Mouse (Mus musculus) cerebellum, adult 2 months (tissue): ENCODE data around the gene Epha10. TPM values are rescaled to one million over a fixed set of nuclear protein-coding genes. Genes with fewer than 3 reads are reported as not detected.

Experiments
- DNase-seq, 2 experiments: peaks; one replicate each; pipeline ENCODE4 v3.0.0; 2021
- H3K27ac ChIP-seq: fragments of 200-500 bp; 2 replicates; pipeline ENCODE4 v1.5.1; 2012; ENCODE audit warnings: low read length, control low read depth, inconsistent platforms; ENCODE audit not compliant: insufficient read depth
- H3K27me3 ChIP-seq: fragments of 200-500 bp; 2 replicates; pipeline ENCODE4 v1.6.1; 2012; ENCODE audit warnings: inconsistent platforms, mild to moderate bottlenecking, low read length, moderate library complexity; ENCODE audit not compliant: control insufficient read depth, insufficient read depth
- H3K4me1 ChIP-seq: fragments of 200-500 bp; 2 replicates; pipeline ENCODE4 v1.6.1; 2011; ENCODE audit warnings: low read length; ENCODE audit not compliant: control insufficient read depth, insufficient read depth
- H3K4me3 ChIP-seq: fragments of 200-500 bp; replicated peaks from 2 replicates; pipeline ENCODE3; 2011; ENCODE audit warnings: mild to moderate bottlenecking, low read depth, low read length, control low read depth; ENCODE audit not compliant: insufficient read depth
- CTCF ChIP-seq: fragments of 200-500 bp; IDR thresholded peaks from 2 replicates; pipeline ENCODE4 v1.5.1; 2011; ENCODE audit warnings: low read depth, mild to moderate bottlenecking, control low read depth, low read length, moderate library complexity, borderline replicate concordance; ENCODE audit not compliant: insufficient read depth
- POLR2A ChIP-seq: fragments of 200-500 bp; IDR thresholded peaks from 2 replicates; pipeline ENCODE4 v1.6.1; 2011; ENCODE audit warnings: low read length, control low read depth, borderline replicate concordance; ENCODE audit not compliant: insufficient read depth
- WGBS: fragments of 180-500 bp; shearing (Covaris S2); methylation state at CpG from one replicate; pipeline ENCODE4 v1.1.7; 2018; 5-methylcytosine and 5-hydroxymethylcytosine counted together
- polyA plus RNA-seq: library from polyadenylated mRNA; depleted of rRNA; stranded (reverse); fragments of >200 nt; gene quantifications from 2 replicates; pipeline ENCODE4 v1.2.3, GENCODE M21; 2012; rRNA removed

The Epha10 gene
- 22.3 and 29.4 TPM in 2 replicates for polyA plus RNA-seq

- no peaks in the 10 kb centered on the region; the same call in 1 of the 2 replicates for H3K27me3 ChIP-seq
- 2% methylated on average over 11 of the region's 11 CpGs for WGBS
- no peak for DNase-seq
- H3K4me3 ChIP-seq = peak within 1 kb of the TSS; percentile 37
- TF ChIP-seq CTCF (no peak), POLR2A (no peak)
- no peaks in the 10 kb centered on the region for H3K4me1 ChIP-seq
- H3K27ac ChIP-seq = no peak within 1 kb of the TSS
Measured at GRCm38 (mm10) chr4:124880599-124880998, at the start of gene Epha10. TSS of gene Epha10 (plus strand) at chr4:124880899.

GRCm38 (mm10) chr4:124832796-124833195, 47.9 kb upstream of the Epha10 start:
- no peak for TF ChIP-seq CTCF
- TF ChIP-seq POLR2A = no peak
- Histone ChIP-seq H3K4me3 (no peak overlapping the region), H3K27ac (no peak overlapping the region), H3K27me3 (no peaks in the 10 kb centered on the region), H3K4me1 (no peaks in the 10 kb centered on the region)
- DNase-seq = no peak
- 96% methylated on average over 10 of the region's 10 CpGs for WGBS

GRCm38 (mm10) chr4:124838035-124838700, 42.5 kb upstream of the Epha10 start:
- no peak for DNase-seq
- no peak for TF ChIP-seq POLR2A
- no peak for TF ChIP-seq CTCF
- 20% methylated on average over 14 of the region's 14 CpGs for WGBS
- no peak overlapping the region for H3K27ac ChIP-seq
- no peaks in the 10 kb centered on the region for H3K4me1 ChIP-seq
- H3K27me3 ChIP-seq = no peaks in the 10 kb centered on the region
- no peak overlapping the region for H3K4me3 ChIP-seq

- H3K4me3 ChIP-seq = no peak overlapping the region
- H3K27me3 ChIP-seq = no peaks in the 10 kb centered on the region
- H3K27ac ChIP-seq = no peak overlapping the region
- no peak for DNase-seq
- 97% methylated on average over 1 of the region's 1 CpGs for WGBS
- TF ChIP-seq POLR2A = no peak
- TF ChIP-seq CTCF = no peak
- no peaks in the 10 kb centered on the region; the same call in 1 of the 2 replicates for H3K4me1 ChIP-seq
Measured at GRCm38 (mm10) chr4:124840998-124841397, 39.7 kb upstream of the Epha10 start.

- 55% methylated on average over 11 of the region's 11 CpGs for WGBS
- H3K4me3 ChIP-seq = no peak overlapping the region
- no peak for TF ChIP-seq POLR2A
- TF ChIP-seq CTCF = peak; percentile 88
Measured at GRCm38 (mm10) chr4:124843493-124843892, 37.2 kb upstream of the Epha10 start.

GRCm38 (mm10) chr4:124847573-124847972, 33.1 kb upstream of the Epha10 start:
- peak; percentile 78 to 87 for DNase-seq
- H3K4me1 ChIP-seq = peaks cover 5% of the 10 kb centered on the region
- WGBS = 2% methylated on average over 8 of the region's 8 CpGs
- peak; percentile 83 for TF ChIP-seq CTCF
- no peak for TF ChIP-seq POLR2A
- H3K27ac ChIP-seq = no peak overlapping the region
- H3K27me3 ChIP-seq = no peaks in the 10 kb centered on the region
- no peak overlapping the region for H3K4me3 ChIP-seq

More at GRCm38 (mm10) chr4:124843493-124843892, 37.2 kb upstream of the Epha10 start:
- peak; percentile 32 to 44 for DNase-seq
- no peaks in the 10 kb centered on the region; the same call in none of the 2 replicates for H3K4me1 ChIP-seq
- H3K27me3 ChIP-seq = no peaks in the 10 kb centered on the region
- H3K27ac ChIP-seq = no peak overlapping the region

- under 1% methylated on average over 24 of the region's 24 CpGs for WGBS
Measured at GRCm38 (mm10) chr4:124849631-124850260, 31.0 kb upstream of the Epha10 start.

More at GRCm38 (mm10) chr4:124849631-124850260, 31.0 kb upstream of the Epha10 start:
- Histone ChIP-seq H3K4me3 (peak overlapping the region; percentile 63), H3K27ac (peak overlapping the region; percentile 84), H3K27me3 (no peaks in the 10 kb centered on the region), H3K4me1 (peaks cover 5% of the 10 kb centered on the region)
- no peak for TF ChIP-seq POLR2A
- no peak for TF ChIP-seq CTCF
- DNase-seq = peak; percentile 59 to 67
